Mouse (Mus musculus) olfactory bulb, adult 2 months (tissue): ENCODE measurements around the gene Hmox2. TPM values are rescaled to one million over a fixed set of nuclear protein-coding genes. Genes with fewer than 3 reads are reported as not detected.

Experiments
- H3K27ac ChIP-seq: fragments of 200-500 bp; 2 replicates; pipeline ENCODE4 v1.5.1; 2012; ENCODE audit warnings: low read depth, low read length; ENCODE audit not compliant: insufficient read depth
- H3K4me1 ChIP-seq: fragments of 200-500 bp; 2 replicates; pipeline ENCODE4 v1.6.1; 2012; ENCODE audit warnings: low read length; ENCODE audit not compliant: control insufficient read depth, insufficient read depth
- H3K4me3 ChIP-seq: fragments of 200-500 bp; 2 replicates; pipeline ENCODE4 v1.5.1; 2012; ENCODE audit warnings: mild to moderate bottlenecking, low read depth, low read length, moderate library complexity; ENCODE audit not compliant: insufficient read depth
- CTCF ChIP-seq: fragments of 200-500 bp; IDR thresholded peaks from 2 replicates; pipeline ENCODE4 v1.5.1; 2012; ENCODE audit warnings: low read depth, mild to moderate bottlenecking, low read length, moderate library complexity; ENCODE audit not compliant: insufficient read depth
- POLR2A ChIP-seq: fragments of 200-500 bp; IDR thresholded peaks from 2 replicates; pipeline ENCODE4 v1.6.1; 2012; ENCODE audit warnings: mild to moderate bottlenecking, low read depth, low read length, moderate library complexity; ENCODE audit not compliant: insufficient read depth
- WGBS: fragments of 180-500 bp; shearing (Covaris S2); methylation state at CpG from one replicate; pipeline ENCODE4 v1.1.7; 2018; 5-methylcytosine and 5-hydroxymethylcytosine counted together
- polyA plus RNA-seq: library from polyadenylated mRNA; stranded (reverse); fragments of >200 nt; gene quantifications from 2 replicates; pipeline ENCODE4 v1.2.4, GENCODE M21; 2012; ENCODE audit warnings: low replicate concordance; ENCODE audit not compliant: missing spikeins, insufficient read depth, insufficient read length

Hmox2 gene
- polyA plus RNA-seq, 1 experiment = not detected

DNA sequence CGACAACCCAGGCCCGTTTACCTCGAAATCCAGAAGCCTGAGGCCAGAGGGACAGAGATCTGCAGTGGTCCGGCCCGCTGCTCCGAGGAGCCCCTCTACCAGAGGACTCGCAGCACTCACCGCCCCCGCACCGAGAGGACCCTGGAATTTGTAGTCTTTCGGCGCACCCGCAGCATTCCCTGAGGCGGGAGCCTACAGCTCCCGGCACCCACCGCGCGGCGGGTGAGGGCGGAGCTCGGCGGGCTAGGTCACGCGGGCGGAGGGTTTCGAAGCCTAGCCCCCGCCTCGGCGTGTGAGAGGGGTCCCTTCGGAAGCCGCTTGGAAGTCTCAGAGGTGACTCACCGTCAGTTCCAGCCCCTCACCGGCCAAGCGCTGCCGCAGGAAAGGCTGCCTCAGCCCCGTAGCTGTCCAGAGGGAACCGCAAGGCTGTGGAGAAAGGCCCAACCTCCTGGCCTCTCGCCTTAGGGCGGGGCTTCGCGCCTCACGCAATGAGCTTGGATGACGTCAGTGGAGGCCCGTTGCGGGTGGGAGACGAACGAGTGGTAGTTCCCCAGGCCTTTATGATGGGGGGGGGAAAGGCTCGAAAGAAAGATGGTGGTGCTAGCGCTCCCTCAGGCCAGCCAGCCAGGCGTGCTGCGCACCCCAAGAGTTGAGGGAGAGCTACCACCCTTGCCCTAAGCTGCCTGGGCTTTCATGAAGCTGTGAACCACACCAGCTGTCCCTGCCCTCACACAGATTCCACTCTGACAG, 63.8 kb downstream of the Hmox2 start, which contains the start of gene Cdip1:
TSS of gene Cdip1 (minus strand) at position 483 of the 750 bp plus-strand sequence.
- Histone ChIP-seq H3K4me3 (peak within 1 kb of the TSS; percentile 84), H3K4me1 (peaks cover 5% of the 10 kb centered on the region; the same call in 1 of the 2 replicates), H3K27ac (peak within 1 kb of the TSS; percentile 96)
- WGBS = under 1% methylated on average over 51 of the region's 51 CpGs
- TF ChIP-seq POLR2A (peak; percentile 70), CTCF (0 out of 2 replicates have a peak, but pooled peaks have one; percentile 8)

DNA sequence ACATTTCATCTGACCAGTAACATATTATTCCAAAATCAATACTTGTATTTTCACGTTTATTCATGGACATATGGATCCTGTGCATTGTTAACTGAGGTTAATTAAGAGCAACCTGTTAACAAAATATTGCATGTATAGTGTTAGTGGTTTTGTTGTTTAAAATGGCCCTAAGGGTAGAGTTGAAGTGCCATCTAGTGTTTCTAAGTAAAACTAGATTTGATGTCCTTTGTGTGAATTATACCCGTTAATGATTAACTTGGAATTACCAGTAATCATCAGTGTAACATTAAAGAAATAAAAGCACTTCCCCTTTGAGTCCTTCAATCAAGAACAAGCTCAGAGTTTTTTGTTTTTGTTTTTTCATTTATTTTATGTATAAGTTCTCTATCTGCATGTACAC, 65.2 kb downstream of the Hmox2 start:
- WGBS = 21% methylated on average over 2 of the region's 2 CpGs
- Histone ChIP-seq H3K27ac (no peak overlapping the region), H3K4me3 (no peak overlapping the region), H3K4me1 (peaks cover 5% of the 10 kb centered on the region; the same call in 1 of the 2 replicates)
- TF ChIP-seq POLR2A (no peak), CTCF (no peak)

DNA sequence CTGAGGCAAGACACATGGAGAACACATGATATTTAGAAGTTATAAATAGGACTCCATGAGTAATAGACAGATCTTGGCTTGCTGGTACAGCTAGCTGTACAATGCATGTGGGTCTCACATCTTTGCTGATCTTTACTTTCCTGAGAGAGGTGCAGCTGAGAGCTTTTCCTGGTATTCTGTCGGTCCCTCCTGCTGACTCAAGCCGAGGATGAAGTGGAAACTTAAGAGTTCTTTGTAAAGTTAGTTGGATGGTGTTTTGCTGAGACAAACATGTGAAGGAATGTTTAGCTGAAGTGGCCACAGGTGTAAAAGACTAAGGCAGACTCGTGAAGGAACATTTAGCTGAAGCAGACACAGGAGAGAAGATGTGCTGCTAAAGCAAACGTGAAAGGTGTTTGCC, 70.5 kb downstream of the Hmox2 start:
- H3K27ac ChIP-seq = no peak overlapping the region
- 75% methylated on average over 4 of the region's 4 CpGs for WGBS
- TF ChIP-seq POLR2A (no peak), CTCF (no peak)
- H3K4me3 ChIP-seq = no peak overlapping the region
- H3K4me1 ChIP-seq = no peaks in the 10 kb centered on the region

Other genes with a start within 250 kb of the Hmox2 start
- not detected in 2 replicates for gene Srl, start 184.5 kb upstream of the Hmox2 start, polyA plus RNA-seq
- not detected in 2 replicates for gene Tfap4, start 166.5 kb upstream of the Hmox2 start, polyA plus RNA-seq
- not detected in 2 replicates for gene Glis2, start 131.6 kb upstream of the Hmox2 start, polyA plus RNA-seq
- gene Pam16, start 101.4 kb upstream of the Hmox2 start, polyA plus RNA-seq = not detected in 2 replicates
- gene Vasn, start 86.4 kb upstream of the Hmox2 start, polyA plus RNA-seq = not detected in 2 replicates
- gene Dnaja3, start 86.4 kb upstream of the Hmox2 start, polyA plus RNA-seq = not detected in 2 replicates
- not detected in 2 replicates for gene Coro7, start 46.6 kb upstream of the Hmox2 start, polyA plus RNA-seq
- gene Nmral1, start 7.0 kb upstream of the Hmox2 start, polyA plus RNA-seq = not detected in 2 replicates
- gene Cdip1, start 63.9 kb downstream of the Hmox2 start, polyA plus RNA-seq = 128 TPM in 1 of 2 replicates, not detected in the other
- gene 4930562C15Rik, start 109.1 kb downstream of the Hmox2 start, polyA plus RNA-seq = not detected in 2 replicates
- not detected in 2 replicates for gene Ubald1, start 154.0 kb downstream of the Hmox2 start, polyA plus RNA-seq
- 248 TPM in 1 of 2 replicates, not detected in the other for gene Mgrn1, start 159.9 kb downstream of the Hmox2 start, polyA plus RNA-seq
- gene Nudt16l1, start 212.4 kb downstream of the Hmox2 start, polyA plus RNA-seq = not detected in 2 replicates
- gene Anks3, start 237.8 kb downstream of the Hmox2 start, polyA plus RNA-seq = not detected in 2 replicates